Mouse (Mus musculus): ENCODE results near the gene Gm3633. TPM values are rescaled to one million over a fixed set of nuclear protein-coding genes. Genes with fewer than 3 reads are reported as not detected.

Gene Gm3633
- not detected for polyA plus RNA-seq (2017; shearing (Covaris generic))

DNA sequence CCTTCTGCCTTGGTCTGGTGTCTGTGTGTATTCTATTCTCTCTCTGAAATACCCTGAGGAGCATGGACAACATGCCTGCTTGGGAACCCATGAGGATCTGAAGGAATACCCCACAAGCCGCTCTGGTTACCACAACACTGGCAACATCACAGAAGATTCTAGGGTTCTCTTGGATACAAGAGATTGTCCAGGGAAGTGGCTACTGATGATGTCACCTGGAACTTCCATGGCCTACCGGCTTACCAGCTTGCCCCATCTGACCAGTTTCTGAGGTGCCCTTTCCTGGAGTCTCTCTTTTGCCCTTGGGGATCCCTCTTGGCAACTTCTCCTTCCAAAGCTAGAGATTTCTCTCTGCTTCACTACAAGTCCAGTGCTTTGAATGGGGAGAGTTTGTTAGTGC lies at the start of gene Gm3633:
TSS of gene Gm3633 (minus strand) at position 101 of the 400 bp plus-strand sequence.

DNA sequence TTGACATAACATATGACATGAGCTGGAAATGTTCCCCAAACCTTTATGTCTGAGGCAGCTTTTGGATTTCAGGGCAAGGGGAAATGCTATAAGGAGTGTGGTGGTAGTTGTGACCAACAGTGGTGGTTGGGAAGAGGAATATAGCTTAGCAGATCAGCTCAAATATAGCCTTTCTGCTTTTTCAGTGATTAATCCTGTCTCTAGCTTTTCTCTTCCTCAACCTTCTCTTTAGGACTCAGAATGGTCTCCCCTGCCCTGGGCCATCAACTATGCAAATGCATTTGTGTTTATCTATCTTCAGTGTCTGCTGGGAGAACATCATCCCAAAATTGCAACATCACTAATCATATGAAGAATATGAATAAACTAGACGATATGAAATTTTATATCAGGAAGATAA lies 13.9 kb upstream of the Gm3633 start, which contains the start of gene Gm10378:
TSS of gene Gm10378 (plus strand) at position 301 of the 400 bp plus-strand sequence.

DNA sequence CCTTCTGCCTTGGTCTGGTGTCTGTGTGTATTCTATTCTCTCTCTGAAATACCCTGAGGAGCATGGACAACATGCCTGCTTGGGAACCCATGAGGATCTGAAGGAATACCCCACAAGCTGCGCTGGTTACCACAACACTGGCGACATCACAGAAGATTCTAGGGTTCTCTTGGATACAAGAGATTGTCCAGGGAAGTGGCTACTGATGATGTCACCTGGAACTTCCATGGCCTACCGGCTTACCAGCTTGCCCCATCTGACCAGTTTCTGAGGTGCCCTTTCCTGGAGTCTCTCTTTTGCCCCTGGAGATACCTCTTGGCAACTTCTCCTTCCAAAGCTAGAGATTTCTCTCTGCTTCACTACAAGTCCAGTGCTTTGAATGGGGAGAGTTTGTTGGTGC lies 41.9 kb downstream of the Gm3633 start, which contains the start of gene Gm17124:
TSS of gene Gm17124 (minus strand) at position 101 of the 400 bp plus-strand sequence.

Other genes starting within 250 kb of the Gm3633 start
- gene Gm8005, start 202.2 kb downstream of the Gm3633 start, polyA plus RNA-seq (2017; shearing (Covaris generic)): not detected
- gene Gm8011, start 178.0 kb downstream of the Gm3633 start, polyA plus RNA-seq (2017; shearing (Covaris generic)): not detected
- gene Gm8020, start 139.6 kb downstream of the Gm3633 start, polyA plus RNA-seq (2017; shearing (Covaris generic)): not detected
- not detected for gene Gm8024, start 117.6 kb downstream of the Gm3633 start, polyA plus RNA-seq (2017; shearing (Covaris generic))
- gene Gm17124, start 42.0 kb downstream of the Gm3633 start, polyA plus RNA-seq (2017; shearing (Covaris generic)): not detected
- not detected for gene Gm10378, start 14.0 kb upstream of the Gm3633 start, polyA plus RNA-seq (2017; shearing (Covaris generic))
- gene Gm3015, start 126.9 kb upstream of the Gm3633 start, polyA plus RNA-seq (2017; shearing (Covaris generic)): not detected
- gene Gm10377, start 156.1 kb upstream of the Gm3633 start, polyA plus RNA-seq (2017; shearing (Covaris generic)): not detected
- not detected for gene Gm21977, start 211.6 kb upstream of the Gm3633 start, polyA plus RNA-seq (2017; shearing (Covaris generic))